Mouse (Mus musculus): ENCODE data around the gene Strip1. TPM values are rescaled to one million over a fixed set of nuclear protein-coding genes. Genes with fewer than 3 reads are reported as not detected.
A peak's percentile ranks its signal among the peaks of the same experiment; 100 is the strongest.

Gene Strip1
- polyA plus RNA-seq, 1 experiment from 2014 or later, result 35.4 TPM

DNA sequence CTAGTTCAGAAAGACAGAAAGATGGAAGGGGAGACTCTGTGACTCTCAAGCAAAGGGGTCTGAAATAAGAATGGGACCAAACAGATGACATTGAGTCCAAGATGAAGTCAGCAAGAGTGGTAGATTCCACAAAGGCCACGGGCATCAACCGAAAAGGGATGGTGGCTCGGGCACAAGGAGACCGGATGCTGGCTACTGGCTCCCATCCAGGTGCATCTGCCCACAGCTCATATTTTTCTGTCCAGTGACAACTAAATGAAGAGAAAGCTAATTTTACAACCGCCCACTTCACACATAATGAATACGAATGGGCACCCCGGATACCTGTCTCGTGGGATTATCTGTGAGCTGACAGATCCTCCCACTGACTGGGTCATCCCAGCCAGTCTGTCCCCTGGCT lies 24.3 kb downstream of the Strip1 start:
- Histone ChIP-seq H3K27ac (ENCODE audit: low read depth, low read length) (no peak overlapping the region), H3K9me3 (replicated peaks; ENCODE audit: control insufficient read depth, low read length) (no peaks in the 10 kb centered on the region), H3K27me3 (ENCODE audit: control insufficient read depth, insufficient read depth, low read length) (peaks cover 15% of the 10 kb centered on the region), H3K4me2 (no peak overlapping the region), H3K4me3 (ENCODE audit: low read depth, low read length) (no peak overlapping the region), H3K4me1 (ENCODE audit: control insufficient read depth, insufficient read depth, low read length) (peaks cover 14% of the 10 kb centered on the region), H3K9ac (ENCODE audit: low read depth, low read length) (no peak overlapping the region), H3K36me3 (ENCODE audit: control insufficient read depth, insufficient read depth, low read length) (0 out of 2 replicates have a peak, but pooled peaks cover 4% of the 10 kb centered on the region)
- no peak for ATAC-seq (replicated peaks; ENCODE audit: insufficient number of reproducible peaks, low FRiP score, low TSS enrichment)
- WGBS (ENCODE audit: insufficient replicate concordance), result 82% methylated on average over 8 of the region's 8 CpGs

DNA sequence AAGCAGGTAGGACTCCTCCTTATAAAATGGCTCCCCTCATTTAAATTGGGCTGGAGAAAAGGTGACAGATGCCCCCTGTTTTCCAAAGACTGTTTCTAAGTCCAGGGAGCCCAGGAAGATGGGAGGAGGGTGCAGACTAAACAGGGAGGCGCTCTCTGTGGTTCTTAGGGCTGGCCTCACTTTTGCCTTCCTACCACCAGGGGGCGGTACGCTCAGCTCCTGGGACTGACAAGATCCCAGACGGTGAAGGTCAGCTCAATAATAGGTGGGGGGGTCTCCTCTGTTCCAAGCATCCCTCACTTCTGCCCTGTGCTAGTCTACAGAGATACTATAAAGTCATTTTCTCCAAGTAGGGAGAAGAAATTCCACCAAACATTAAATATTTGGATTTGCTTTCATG lies 26.2 kb downstream of the Strip1 start:
- Histone ChIP-seq H3K9me3 (replicated peaks; ENCODE audit: control insufficient read depth, low read length) (no peaks in the 10 kb centered on the region), H3K27ac (ENCODE audit: low read depth, low read length) (no peak overlapping the region), H3K36me3 (ENCODE audit: control insufficient read depth, insufficient read depth, low read length) (no peaks in the 10 kb centered on the region), H3K4me2 (no peak overlapping the region), H3K27me3 (ENCODE audit: control insufficient read depth, insufficient read depth, low read length) (peaks cover 29% of the 10 kb centered on the region), H3K9ac (ENCODE audit: low read depth, low read length) (no peak overlapping the region), H3K4me1 (ENCODE audit: control insufficient read depth, insufficient read depth, low read length) (peaks cover 3% of the 10 kb centered on the region; the same call in 1 of the 2 replicates), H3K4me3 (ENCODE audit: low read depth, low read length) (no peak overlapping the region)
- ATAC-seq (replicated peaks; ENCODE audit: insufficient number of reproducible peaks, low FRiP score, low TSS enrichment), result no peak
- WGBS (ENCODE audit: insufficient replicate concordance), result 10% methylated on average over 4 of the region's 4 CpGs

DNA sequence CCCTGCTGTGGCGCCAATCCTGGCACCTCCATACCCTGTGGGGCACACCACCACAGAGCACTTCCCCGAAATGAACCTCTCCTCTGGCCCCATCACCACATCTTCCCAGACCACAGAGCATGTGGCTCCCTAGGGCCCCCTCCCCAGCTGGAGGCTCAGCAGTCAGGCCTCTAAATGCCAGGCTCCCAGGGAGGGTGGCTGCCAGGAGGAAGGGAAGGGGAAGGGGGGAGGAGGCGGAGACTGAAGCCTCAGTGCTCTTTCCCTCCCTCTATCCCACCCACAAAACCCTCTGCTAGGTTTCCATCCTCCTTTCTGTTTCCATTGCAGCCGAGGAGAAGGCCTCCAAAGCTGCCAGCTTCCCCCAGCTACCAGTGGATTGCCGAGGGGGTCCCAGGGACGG lies 31.4 kb downstream of the Strip1 start:
- Histone ChIP-seq H3K36me3 (ENCODE audit: control insufficient read depth, insufficient read depth, low read length) (no peaks in the 10 kb centered on the region), H3K9me3 (replicated peaks; ENCODE audit: control insufficient read depth, low read length) (no peaks in the 10 kb centered on the region), H3K4me1 (ENCODE audit: control insufficient read depth, insufficient read depth, low read length) (peaks cover 11% of the 10 kb centered on the region), H3K27me3 (ENCODE audit: control insufficient read depth, insufficient read depth, low read length) (peaks cover 78% of the 10 kb centered on the region), H3K27ac (ENCODE audit: low read depth, low read length) (no peak overlapping the region), H3K4me2 (no peak overlapping the region), H3K4me3 (ENCODE audit: low read depth, low read length) (no peak overlapping the region), H3K9ac (ENCODE audit: low read depth, low read length) (no peak overlapping the region)
- no peak for ATAC-seq (replicated peaks; ENCODE audit: insufficient number of reproducible peaks, low FRiP score, low TSS enrichment)
- 29% methylated on average over 6 of the region's 6 CpGs for WGBS (ENCODE audit: insufficient replicate concordance)

DNA sequence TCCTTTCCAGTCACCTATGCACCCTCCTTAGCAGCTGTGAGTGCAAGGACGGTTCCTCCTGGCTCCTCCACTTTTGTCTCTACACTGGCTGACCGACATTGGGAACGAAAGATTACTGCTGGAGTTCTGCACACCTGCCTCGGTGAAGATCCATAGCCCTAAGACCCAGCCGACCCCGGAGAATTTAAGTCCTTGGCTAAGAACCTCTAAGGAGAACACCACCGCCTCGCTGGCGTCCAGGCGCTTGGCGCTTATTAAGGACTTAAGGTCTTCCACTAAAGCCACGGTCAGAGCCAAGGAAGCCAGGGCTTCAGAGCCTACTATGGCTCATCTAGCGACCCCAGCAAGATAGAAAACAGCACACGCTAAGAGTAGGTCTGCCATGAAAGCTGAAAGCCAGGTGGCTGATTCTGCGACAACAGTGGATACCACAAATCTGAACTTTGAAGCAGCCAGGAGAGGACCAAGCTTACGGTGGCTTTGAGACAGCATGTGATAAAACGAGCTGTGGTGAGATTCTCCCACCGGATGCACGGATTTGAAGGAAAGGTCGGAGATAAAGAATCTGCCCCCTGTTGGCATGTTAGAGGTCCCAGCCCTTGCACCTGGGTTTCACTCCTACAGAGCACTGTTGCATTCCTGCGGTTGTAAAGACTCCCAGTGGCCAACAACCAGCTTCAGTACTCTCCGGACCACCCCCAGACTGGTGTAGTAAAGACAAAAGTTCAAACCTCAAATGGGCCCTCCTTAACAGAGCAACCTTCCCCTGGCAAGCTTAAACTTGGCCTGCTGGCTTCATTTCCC lies 33.7 kb downstream of the Strip1 start:
- Histone ChIP-seq H3K4me2 (no peak overlapping the region), H3K36me3 (ENCODE audit: control insufficient read depth, insufficient read depth, low read length) (no peaks in the 10 kb centered on the region), H3K27me3 (ENCODE audit: control insufficient read depth, insufficient read depth, low read length) (peaks cover 89% of the 10 kb centered on the region), H3K9me3 (replicated peaks; ENCODE audit: control insufficient read depth, low read length) (no peaks in the 10 kb centered on the region), H3K9ac (ENCODE audit: low read depth, low read length) (no peak overlapping the region), H3K27ac (ENCODE audit: low read depth, low read length) (no peak overlapping the region), H3K4me1 (ENCODE audit: control insufficient read depth, insufficient read depth, low read length) (peaks cover 16% of the 10 kb centered on the region), H3K4me3 (ENCODE audit: low read depth, low read length) (no peak overlapping the region)
- no peak for ATAC-seq (replicated peaks; ENCODE audit: insufficient number of reproducible peaks, low FRiP score, low TSS enrichment)
- 4% methylated on average over 22 of the region's 22 CpGs for WGBS (ENCODE audit: insufficient replicate concordance)

DNA sequence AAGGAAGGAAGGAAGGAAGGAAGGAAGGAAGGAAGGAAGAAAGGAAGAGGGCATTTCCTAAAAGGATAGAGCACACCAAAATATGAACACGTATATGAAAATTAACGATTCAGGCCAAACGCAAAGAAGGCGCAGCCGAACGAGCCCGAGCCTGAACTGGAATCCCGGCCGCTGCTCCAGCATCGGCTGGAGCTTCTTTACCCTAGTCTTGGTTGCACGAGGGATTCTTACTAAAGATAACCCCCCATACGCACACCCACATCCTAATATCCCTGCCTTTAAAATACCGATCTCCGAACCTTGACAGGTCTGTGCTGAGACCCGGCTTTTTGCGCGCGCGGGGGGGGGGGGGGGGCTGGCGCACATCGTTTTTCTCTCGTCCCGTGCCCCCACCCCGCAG lies 34.4 kb downstream of the Strip1 start:
- 1% methylated on average over 22 of the region's 24 CpGs for WGBS (ENCODE audit: insufficient replicate concordance)
- Histone ChIP-seq H3K4me3 (ENCODE audit: low read depth, low read length) (no peak overlapping the region), H3K9me3 (replicated peaks; ENCODE audit: control insufficient read depth, low read length) (no peaks in the 10 kb centered on the region), H3K27me3 (ENCODE audit: control insufficient read depth, insufficient read depth, low read length) (peaks cover 93% of the 10 kb centered on the region), H3K4me1 (ENCODE audit: control insufficient read depth, insufficient read depth, low read length) (peaks cover 16% of the 10 kb centered on the region), H3K27ac (ENCODE audit: low read depth, low read length) (no peak overlapping the region), H3K4me2 (no peak overlapping the region), H3K9ac (ENCODE audit: low read depth, low read length) (no peak overlapping the region), H3K36me3 (ENCODE audit: control insufficient read depth, insufficient read depth, low read length) (no peaks in the 10 kb centered on the region)
- ATAC-seq (replicated peaks; ENCODE audit: insufficient number of reproducible peaks, low FRiP score, low TSS enrichment), result no peak

DNA sequence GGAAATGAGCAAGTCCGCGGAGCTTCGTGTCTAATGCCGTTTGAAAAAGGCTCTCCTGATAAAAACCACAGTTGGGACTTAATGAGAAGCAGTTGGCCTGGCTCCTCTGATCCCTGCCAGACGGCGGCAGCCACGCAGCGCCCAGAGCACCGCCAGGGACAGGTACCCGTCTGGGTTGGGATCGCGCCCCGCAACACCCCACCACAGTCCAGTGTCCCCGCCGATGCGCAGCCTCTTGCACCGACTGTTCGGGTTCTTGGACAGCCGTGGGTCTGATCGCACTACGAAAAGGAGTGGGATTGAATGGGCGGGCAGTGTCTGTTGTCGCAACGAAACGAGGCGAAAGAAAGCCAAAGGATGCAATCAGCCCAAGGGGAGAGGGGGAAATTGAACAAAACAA lies 34.9 kb downstream of the Strip1 start:
- no peak for ATAC-seq (replicated peaks; ENCODE audit: insufficient number of reproducible peaks, low FRiP score, low TSS enrichment)
- 0% methylated on average over 26 of the region's 26 CpGs for WGBS (ENCODE audit: insufficient replicate concordance)
- no peak overlapping the region for H3K9ac ChIP-seq (ENCODE audit: low read depth, low read length)

DNA sequence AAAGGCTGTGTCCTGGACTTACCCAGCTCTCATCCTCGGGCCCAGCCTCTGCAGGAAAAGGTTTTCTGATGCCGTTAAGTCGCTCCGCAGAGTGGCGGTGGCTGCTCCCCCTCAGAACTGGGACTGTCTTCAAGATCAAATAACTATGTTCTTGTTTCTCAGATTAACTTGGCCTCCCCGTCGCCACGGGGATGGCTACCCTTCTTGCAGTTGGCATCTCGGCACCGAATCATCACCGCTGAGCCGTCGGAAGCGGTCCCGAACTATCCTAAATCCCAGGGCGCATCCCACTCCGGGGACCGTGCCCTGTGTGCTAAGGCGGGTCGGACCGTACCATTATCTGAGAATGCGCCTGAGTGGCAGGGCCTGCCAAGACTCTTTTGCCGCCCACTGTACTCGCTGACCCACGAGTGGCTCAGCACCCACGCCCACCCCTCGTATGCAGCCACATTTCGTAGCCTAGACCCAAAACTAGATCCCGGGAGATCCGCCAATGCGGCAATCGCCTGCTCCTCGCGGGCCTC lies 35.5 kb downstream of the Strip1 start:
- H3K9ac ChIP-seq (ENCODE audit: low read depth, low read length), result no peak overlapping the region

More for the DNA sequence above, 34.9 kb downstream of the Strip1 start:
- Histone ChIP-seq H3K4me2 (peak overlapping the region; percentile 32; the same call in 1 of the 2 replicates), H3K27me3 (ENCODE audit: control insufficient read depth, insufficient read depth, low read length) (peaks cover 96% of the 10 kb centered on the region), H3K4me3 (ENCODE audit: low read depth, low read length) (peak overlapping the region; percentile 5; the same call in 1 of the 2 replicates), H3K36me3 (ENCODE audit: control insufficient read depth, insufficient read depth, low read length) (no peaks in the 10 kb centered on the region), H3K9me3 (replicated peaks; ENCODE audit: control insufficient read depth, low read length) (no peaks in the 10 kb centered on the region), H3K27ac (ENCODE audit: low read depth, low read length) (no peak overlapping the region), H3K4me1 (ENCODE audit: control insufficient read depth, insufficient read depth, low read length) (peaks cover 16% of the 10 kb centered on the region)

DNA sequence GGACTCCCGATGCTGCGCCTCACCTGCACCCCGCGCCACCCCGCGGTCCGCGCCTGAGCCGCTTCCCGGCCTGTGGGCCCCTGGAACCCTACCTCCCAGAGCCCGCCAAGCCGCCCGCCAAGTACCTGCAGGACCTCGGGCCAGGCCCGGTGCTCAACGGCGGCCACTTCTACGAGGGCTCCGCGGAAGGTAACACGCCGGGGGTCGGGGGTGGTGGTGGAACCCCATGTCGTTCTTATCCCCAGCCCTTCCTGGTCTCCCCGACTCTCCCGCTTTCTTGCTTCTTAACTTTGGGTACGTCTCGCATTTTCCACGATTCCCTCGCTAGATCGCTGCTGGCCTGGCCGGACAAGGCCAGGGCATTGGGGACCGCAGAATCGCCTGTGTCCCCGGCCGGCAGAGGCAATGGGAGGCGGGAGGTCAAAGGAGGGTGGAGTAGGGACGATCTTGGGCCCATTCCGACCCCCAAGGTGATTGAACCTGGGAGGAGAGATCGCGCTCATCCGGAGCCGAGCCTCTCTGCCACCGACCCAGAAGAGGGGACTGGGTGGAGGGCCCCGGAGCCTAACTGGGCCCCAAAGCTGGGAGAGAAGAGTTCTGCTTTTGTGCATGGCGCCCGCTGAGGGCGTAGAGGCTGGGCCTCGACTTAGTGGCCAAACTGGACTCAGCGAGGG lies 36.1 kb downstream of the Strip1 start:
- WGBS (ENCODE audit: insufficient replicate concordance), result 1% methylated on average over 45 of the region's 50 CpGs
- H3K9ac ChIP-seq (ENCODE audit: low read depth, low read length), result peak overlapping the region; percentile 34; the same call in 1 of the 2 replicates
- H3K9me3 ChIP-seq (replicated peaks; ENCODE audit: control insufficient read depth, low read length), result no peaks in the 10 kb centered on the region
- peaks cover 16% of the 10 kb centered on the region for H3K4me1 ChIP-seq (ENCODE audit: control insufficient read depth, insufficient read depth, low read length)
- no peak for ATAC-seq (replicated peaks; ENCODE audit: insufficient number of reproducible peaks, low FRiP score, low TSS enrichment)
- peak overlapping the region; percentile 46 for H3K4me3 ChIP-seq (ENCODE audit: low read depth, low read length)
- H3K36me3 ChIP-seq (ENCODE audit: control insufficient read depth, insufficient read depth, low read length), result no peaks in the 10 kb centered on the region
- no peak overlapping the region for H3K27ac ChIP-seq (ENCODE audit: low read depth, low read length)
- H3K27me3 ChIP-seq (ENCODE audit: control insufficient read depth, insufficient read depth, low read length), result peaks cover 84% of the 10 kb centered on the region
- H3K4me2 ChIP-seq, result peak overlapping the region; percentile 80

More for the DNA sequence above, 35.5 kb downstream of the Strip1 start:
- under 1% methylated on average over 34 of the region's 34 CpGs for WGBS (ENCODE audit: insufficient replicate concordance)
- Histone ChIP-seq H3K36me3 (ENCODE audit: control insufficient read depth, insufficient read depth, low read length) (no peaks in the 10 kb centered on the region), H3K4me1 (ENCODE audit: control insufficient read depth, insufficient read depth, low read length) (peaks cover 16% of the 10 kb centered on the region), H3K4me2 (peak overlapping the region; percentile 80), H3K27me3 (ENCODE audit: control insufficient read depth, insufficient read depth, low read length) (peaks cover 90% of the 10 kb centered on the region), H3K9me3 (replicated peaks; ENCODE audit: control insufficient read depth, low read length) (no peaks in the 10 kb centered on the region), H3K4me3 (ENCODE audit: low read depth, low read length) (peak overlapping the region; percentile 46), H3K27ac (ENCODE audit: low read depth, low read length) (no peak overlapping the region)
- no peak for ATAC-seq (replicated peaks; ENCODE audit: insufficient number of reproducible peaks, low FRiP score, low TSS enrichment)
